Mouse (Mus musculus) thymus, adult 2 months (tissue): Measurements from ENCODE around the gene Dpf3. TPM values are rescaled to one million over a fixed set of nuclear protein-coding genes. Genes with fewer than 3 reads are reported as not detected.
A peak's percentile ranks its signal among the peaks of the same experiment; 100 is the strongest.

Experiments used
- DNase-seq: peaks from one replicate; pipeline ENCODE4 v3.0.0; 2021
- H3K27ac ChIP-seq: fragments of 200-500 bp; 2 replicates; pipeline ENCODE4 v1.5.1; 2012; ENCODE audit warnings: low read length, control low read depth; ENCODE audit not compliant: control insufficient read depth, insufficient read depth
- H3K27me3 ChIP-seq: fragments of 200-500 bp; 2 replicates; pipeline ENCODE4 v1.6.1; 2012; ENCODE audit warnings: mild to moderate bottlenecking, low read length, moderate library complexity, mixed read lengths; ENCODE audit not compliant: control insufficient read depth, insufficient read depth
- H3K36me3 ChIP-seq: fragments of 200-500 bp; 2 replicates; pipeline ENCODE4 v1.6.1; 2012; ENCODE audit warnings: mild to moderate bottlenecking, low read length, moderate library complexity; ENCODE audit not compliant: control insufficient read depth, insufficient read depth
- H3K4me1 ChIP-seq: fragments of 200-500 bp; replicated peaks from 2 replicates; pipeline ENCODE4 v1.6.1; 2012; ENCODE audit warnings: low read length; ENCODE audit not compliant: control insufficient read depth, insufficient read depth
- H3K4me3 ChIP-seq: fragments of 200-500 bp; 2 replicates; pipeline ENCODE4 v1.5.1; 2012; ENCODE audit warnings: mild to moderate bottlenecking, low read length, control low read depth, moderate library complexity; ENCODE audit not compliant: control insufficient read depth, insufficient read depth
- CTCF ChIP-seq: fragments of 200-500 bp; IDR thresholded peaks from 2 replicates; pipeline ENCODE4 v1.5.1; 2012; ENCODE audit warnings: mild to moderate bottlenecking, control low read depth, low read length, moderate library complexity, borderline replicate concordance; ENCODE audit not compliant: control insufficient read depth, poor library complexity, insufficient read depth; ENCODE audit errors: extremely low read depth
- POLR2A ChIP-seq: fragments of 200-500 bp; IDR thresholded peaks from 2 replicates; pipeline ENCODE4 v1.6.1; 2012; ENCODE audit warnings: mild to moderate bottlenecking, low read length, control low read depth, moderate library complexity; ENCODE audit not compliant: control insufficient read depth, poor library complexity, insufficient read depth; ENCODE audit errors: extremely low read depth
- WGBS: fragments of 180-500 bp; shearing (Covaris S2); methylation state at CpG from one replicate; pipeline ENCODE4 v1.1.7; 2018; 5-methylcytosine and 5-hydroxymethylcytosine counted together
- polyA plus RNA-seq: library from polyadenylated mRNA; depleted of rRNA; stranded (reverse); fragments of >200 nt; gene quantifications from 2 replicates; pipeline ENCODE4 v1.2.3, GENCODE M21; 2012

Gene Dpf3
- polyA plus RNA-seq, 1 experiment = 0.65 TPM

DNA sequence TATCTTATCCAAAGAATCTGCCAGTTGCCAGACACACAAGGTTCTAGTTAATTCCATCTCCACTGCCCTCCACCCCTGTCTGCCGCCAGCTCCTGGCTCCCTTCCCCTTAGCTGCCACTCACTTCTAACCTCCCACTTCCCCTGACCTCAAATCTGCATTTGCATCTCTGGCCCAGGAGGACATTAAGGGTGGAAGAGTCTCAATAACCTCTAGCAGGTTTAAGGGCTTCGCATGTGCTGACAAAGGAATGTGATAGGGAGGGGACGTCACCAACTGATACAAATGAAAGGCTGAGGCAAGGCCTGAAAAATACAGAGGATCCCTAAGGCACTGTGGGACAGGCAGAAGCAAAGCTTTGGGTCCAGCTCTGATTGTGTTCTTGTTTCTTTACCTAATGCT, 100.0 kb downstream of the Dpf3 start:
- WGBS = 82% methylated on average over 3 of the region's 3 CpGs
- Histone ChIP-seq H3K27me3 (no peaks in the 10 kb centered on the region; the same call in 1 of the 2 replicates), H3K36me3 (no peaks in the 10 kb centered on the region), H3K27ac (no peak overlapping the region), H3K4me1 (no peaks in the 10 kb centered on the region; the same call in 1 of the 2 replicates), H3K4me3 (no peak overlapping the region)
- TF ChIP-seq CTCF (no peak), POLR2A (no peak)
- no peak for DNase-seq

DNA sequence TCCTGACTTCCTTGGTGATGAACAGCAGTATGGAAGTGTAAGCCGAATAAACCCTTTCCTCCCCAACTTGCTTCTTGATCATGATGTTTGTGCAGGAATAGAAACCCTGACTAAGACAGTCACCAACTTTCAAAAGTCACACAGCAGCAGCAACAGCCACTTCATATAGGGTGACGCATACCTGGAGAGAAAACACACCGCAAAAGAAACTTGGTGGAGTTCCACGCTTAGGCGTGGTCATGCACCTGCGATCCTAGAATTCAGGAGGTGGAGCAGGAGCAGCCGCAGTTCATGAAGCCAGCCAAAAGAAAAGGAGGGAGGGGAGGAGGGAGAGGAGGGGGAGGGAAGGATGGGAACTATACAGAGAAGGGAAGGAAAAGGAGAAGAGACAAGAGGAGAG, 106.4 kb downstream of the Dpf3 start:
- Histone ChIP-seq H3K27ac (no peak overlapping the region), H3K4me1 (peaks cover 22% of the 10 kb centered on the region), H3K27me3 (no peaks in the 10 kb centered on the region; the same call in 1 of the 2 replicates), H3K4me3 (no peak overlapping the region), H3K36me3 (no peaks in the 10 kb centered on the region)
- DNase-seq = no peak
- WGBS = 94% methylated on average over 7 of the region's 7 CpGs
- TF ChIP-seq POLR2A (no peak), CTCF (no peak)

DNA sequence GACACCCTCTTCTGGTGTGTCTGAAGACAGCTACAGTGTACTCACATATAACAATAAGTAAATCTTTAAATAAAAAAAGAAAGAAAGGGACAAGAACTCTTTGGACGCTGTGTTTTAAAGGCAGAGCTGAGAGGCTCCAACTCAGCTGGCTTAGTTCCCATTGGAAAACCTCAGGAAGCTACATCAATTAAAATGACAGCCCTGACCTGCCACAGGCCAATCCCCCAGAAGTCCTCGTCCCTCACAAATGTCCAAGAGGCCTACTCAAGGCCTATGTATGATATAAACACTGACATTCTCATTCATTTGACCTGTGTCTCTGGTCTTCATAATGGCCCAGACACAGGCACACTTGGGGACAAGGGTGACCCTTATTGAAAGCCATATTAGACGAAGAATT, 107.5 kb downstream of the Dpf3 start:
- DNase-seq = no peak
- peaks cover 28% of the 10 kb centered on the region for H3K4me1 ChIP-seq
- WGBS = 94% methylated on average over 3 of the region's 3 CpGs
- TF ChIP-seq CTCF (no peak), POLR2A (no peak)
- H3K4me3 ChIP-seq = no peak overlapping the region
- H3K27ac ChIP-seq = no peak overlapping the region
- H3K27me3 ChIP-seq = no peaks in the 10 kb centered on the region; the same call in 1 of the 2 replicates
- no peaks in the 10 kb centered on the region for H3K36me3 ChIP-seq

DNA sequence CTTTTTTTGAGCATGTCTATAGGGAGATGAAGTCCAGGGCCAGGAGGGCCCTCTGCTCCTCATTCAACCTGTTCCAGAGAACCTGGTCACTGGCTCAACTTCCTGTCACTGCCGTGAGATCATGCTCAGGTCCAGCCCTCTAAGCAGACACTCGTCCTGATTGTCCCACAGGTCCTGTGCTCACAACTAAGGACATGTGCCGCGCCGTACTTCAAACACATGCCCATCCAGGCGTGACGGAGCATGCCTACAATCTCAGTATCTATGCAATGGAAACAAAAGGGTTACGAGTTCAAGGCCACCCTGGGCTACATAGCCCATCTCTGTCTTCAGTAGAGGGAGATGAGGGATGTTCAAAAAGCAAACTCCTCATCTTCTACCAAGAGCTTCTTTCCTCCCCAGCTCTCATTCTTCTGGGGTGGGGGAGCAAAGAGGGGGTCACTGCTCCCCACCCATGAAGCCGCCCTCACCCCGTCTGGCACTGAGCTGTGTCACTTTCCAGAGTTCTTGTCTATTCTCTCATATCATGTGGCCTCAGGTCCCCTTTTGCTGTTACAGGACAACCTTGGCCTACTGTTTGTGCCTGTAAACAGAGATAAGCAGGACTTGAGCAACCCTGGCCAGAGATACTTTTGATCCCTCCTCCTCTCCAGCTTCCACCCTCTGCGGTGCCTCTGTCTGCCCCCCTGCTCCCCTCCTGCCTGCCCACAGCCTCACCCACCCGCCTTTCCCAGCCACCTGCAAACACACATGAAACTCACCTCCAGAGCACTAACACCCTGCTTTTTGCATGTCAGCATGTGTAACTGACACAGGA, 112.3 kb downstream of the Dpf3 start:
- no peak for TF ChIP-seq POLR2A
- no peak for TF ChIP-seq CTCF
- no peaks in the 10 kb centered on the region for H3K36me3 ChIP-seq
- no peak overlapping the region for H3K4me3 ChIP-seq
- DNase-seq = peak; percentile 78
- peak overlapping the region; percentile 58 for H3K27ac ChIP-seq
- no peaks in the 10 kb centered on the region for H3K27me3 ChIP-seq
- WGBS = 61% methylated on average over 12 of the region's 12 CpGs
- H3K4me1 ChIP-seq = peaks cover 37% of the 10 kb centered on the region

DNA sequence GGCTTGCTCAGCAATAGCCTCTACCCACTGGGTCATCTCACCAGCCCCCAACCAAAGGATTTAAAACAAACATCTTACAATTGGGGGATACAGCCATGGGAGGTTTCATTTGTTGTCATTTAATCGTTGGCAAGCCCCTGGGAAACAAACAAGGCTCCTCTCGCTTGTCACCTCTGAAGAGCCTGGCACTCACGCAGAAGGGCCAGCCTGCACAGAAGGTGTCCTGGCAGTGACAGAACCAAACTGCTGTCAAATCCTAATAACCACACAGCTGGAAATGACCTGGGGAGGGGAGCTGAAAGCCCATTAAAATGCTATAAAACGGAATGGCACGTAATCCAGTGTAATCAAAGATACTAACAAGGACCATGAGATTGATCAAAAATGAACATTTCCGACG, 114.4 kb downstream of the Dpf3 start:
- H3K4me3 ChIP-seq = no peak overlapping the region
- no peaks in the 10 kb centered on the region for H3K27me3 ChIP-seq
- no peaks in the 10 kb centered on the region for H3K36me3 ChIP-seq
- no peak for TF ChIP-seq CTCF
- TF ChIP-seq POLR2A = no peak
- 96% methylated on average over 7 of the region's 7 CpGs for WGBS
- DNase-seq = no peak
- no peak overlapping the region for H3K27ac ChIP-seq
- peaks cover 30% of the 10 kb centered on the region for H3K4me1 ChIP-seq

DNA sequence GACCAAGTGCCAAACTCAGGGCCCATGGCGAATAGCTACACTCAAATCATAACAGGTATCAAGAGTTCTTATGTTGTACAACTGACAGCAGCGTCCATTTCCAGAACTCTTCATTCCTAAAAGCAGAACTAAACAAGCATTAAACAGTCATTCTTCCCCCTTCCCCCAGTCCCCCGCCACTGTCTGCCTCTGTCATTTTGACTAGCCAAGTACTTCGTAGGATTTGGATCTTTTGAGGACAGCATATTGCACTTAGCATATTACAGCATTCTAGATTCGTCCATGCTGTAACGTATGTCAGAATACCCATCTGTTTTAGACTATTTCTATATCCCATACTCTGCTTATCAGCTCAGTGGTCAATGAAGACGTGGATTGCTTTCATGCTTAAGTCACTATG, 115.2 kb downstream of the Dpf3 start:
- no peaks in the 10 kb centered on the region for H3K27me3 ChIP-seq

More for the DNA sequence above, 115.2 kb downstream of the Dpf3 start:
- Histone ChIP-seq H3K27ac (no peak overlapping the region), H3K36me3 (no peaks in the 10 kb centered on the region), H3K4me1 (peaks cover 27% of the 10 kb centered on the region), H3K4me3 (no peak overlapping the region)
- DNase-seq = no peak
- no peak for TF ChIP-seq CTCF
- TF ChIP-seq POLR2A = no peak
- WGBS = 92% methylated on average over 7 of the region's 7 CpGs
